Mouse (Mus musculus): ENCODE results near the gene Snx32.

Snx32 gene

GRCm38 (mm10) chr19:5510031-5511026 lies at the start of gene Snx32:
Gene Snx32, minus strand, starts transcription at chr19:5510538.
- DNase-seq (ENCODE audit: low read depth, low spot score) = peak; percentile 100

DNA sequence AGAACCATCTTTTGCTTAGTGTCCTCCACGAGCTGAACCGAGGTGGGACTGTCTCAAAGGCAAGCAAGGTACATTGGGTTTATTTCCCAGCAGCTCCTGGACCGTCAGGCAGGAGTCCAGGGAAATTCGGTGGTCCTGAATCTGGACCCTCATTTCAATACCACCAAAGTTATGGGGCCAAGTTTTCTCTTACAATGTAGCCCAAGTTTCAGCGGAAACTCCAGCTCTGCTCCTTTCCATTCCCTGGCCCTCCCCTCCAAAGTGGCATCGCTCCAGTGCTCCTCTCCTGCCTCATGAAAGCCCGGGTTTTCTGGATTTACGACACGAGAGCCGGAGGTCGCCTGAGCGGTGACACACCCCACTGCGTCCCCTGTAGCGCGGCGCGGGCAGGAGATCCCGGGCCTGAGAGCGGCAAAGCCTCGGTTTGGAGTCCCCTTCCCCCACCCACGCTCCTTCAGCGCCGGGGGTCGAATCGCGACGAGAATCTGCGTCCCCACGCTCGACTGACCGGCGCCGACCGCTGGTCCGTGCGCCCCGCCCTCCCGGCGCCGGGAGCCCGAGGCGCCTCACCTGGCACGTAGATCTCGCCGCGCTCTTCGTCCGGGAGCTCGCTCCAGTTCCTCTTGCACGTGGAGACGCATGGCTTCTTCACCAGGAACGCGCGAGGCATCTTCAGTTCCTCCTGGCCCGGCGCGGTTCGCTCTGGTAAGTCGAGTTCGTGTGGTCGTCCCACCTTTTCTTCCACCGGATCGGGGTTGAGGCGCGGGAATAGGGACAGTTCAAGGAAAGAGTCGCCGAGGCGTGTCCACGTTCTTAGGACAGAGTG lies 49.5 kb upstream of the Snx32 start:
- no peak for DNase-seq (ENCODE audit: low read depth, low spot score)

DNA sequence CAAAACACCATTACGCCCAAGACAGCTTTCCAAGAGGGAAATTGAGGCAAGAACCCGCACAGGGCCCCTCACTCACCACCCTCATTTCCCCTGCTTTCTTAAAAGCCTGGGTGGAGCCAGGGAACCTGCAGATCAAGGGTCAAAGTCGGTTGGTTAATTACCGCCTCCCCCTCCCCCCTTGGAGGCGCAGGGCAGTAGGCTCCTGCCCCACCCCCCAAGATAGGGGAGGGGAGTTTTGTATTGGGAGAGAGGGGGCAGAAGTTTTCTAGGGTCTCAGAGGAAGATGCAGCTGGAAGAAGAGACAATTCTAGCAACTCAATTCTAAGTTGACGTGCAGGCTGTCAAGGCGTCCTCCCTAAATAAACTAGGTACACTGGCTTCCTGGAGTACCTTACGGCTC lies 48.9 kb upstream of the Snx32 start:
- DNase-seq (ENCODE audit: low read depth, low spot score) = no peak

- no peak for DNase-seq (ENCODE audit: low read depth, low spot score)
These were observed 48.4 kb upstream of the Snx32 start for GRCm38 (mm10) chr19:5558770-5559169.

DNA sequence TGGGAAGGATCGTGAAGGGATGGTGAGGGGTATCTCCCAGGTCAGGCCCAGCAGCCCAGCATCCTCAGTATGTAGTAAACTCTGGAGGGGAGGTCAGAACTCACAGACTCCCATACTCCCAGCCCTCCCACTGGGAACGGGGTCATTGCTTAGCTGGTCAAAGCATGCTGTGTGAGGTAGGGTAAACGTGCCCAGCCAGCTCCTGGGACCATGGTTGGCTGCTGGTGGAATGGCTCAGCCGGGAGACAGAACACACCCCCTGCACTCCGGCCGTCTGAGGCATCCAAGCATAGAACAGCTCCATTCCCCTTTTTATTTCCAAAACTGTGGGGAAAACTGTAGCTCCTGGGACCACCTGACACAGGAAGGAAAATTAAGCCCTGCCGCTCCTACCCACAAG lies 47.8 kb upstream of the Snx32 start:
- DNase-seq (ENCODE audit: low read depth, low spot score) = no peak

- DNase-seq (ENCODE audit: low read depth, low spot score) = no peak
These were observed 43.9 kb upstream of the Snx32 start for GRCm38 (mm10) chr19:5554212-5554611.

DNA sequence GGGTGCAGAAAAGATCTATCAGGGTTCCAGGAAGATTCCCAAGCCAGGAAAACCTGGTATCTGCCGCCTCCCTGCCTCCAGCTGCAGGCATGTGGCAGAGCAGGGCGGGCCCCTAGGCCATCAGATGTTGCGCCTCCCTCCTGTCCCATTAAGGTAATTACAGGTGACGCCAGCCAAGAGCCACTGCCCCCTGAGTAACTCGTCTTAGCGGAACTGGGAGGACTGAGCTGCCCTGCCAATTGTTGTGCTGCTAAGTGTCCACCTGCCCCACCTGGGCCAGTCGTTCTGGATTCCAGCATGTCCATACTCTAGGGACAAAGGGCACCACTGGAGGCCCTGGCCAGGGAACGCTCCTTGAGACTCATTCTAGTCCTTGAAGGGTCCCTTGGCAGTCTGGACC lies 43.5 kb upstream of the Snx32 start:
- no peak for DNase-seq (ENCODE audit: low read depth, low spot score)

DNA sequence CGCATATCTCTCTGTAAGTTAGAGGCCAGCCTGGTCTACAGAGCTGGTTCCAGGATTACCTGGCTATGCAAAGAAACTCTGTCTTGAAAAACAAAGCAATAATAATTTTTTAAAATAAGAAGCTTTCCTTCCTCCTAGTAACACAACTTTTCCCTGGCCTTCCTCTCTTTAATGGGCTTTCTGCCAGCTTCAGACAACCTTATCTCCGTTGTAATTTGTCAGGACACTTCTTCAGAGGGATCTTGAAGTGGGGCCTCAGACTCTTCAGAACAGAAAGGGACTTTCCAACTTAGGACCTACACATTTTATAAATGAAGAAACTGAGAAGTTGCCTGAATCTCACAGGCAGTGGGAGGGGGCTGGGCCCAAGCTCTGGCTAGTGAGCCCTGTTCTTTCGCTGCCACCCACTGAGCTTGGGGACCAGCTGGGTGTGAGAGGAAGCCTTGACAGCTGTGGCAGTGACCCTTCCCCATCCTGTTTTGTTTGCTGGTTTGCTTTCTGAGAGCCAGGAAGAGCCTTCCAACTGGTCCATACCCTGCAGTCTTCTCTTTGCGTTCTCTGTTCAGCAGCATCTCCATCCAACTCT lies 37.2 kb upstream of the Snx32 start:
- DNase-seq (ENCODE audit: low read depth, low spot score) = no peak

GRCm38 (mm10) chr19:5544031-5544430 lies 33.7 kb upstream of the Snx32 start:
- DNase-seq (ENCODE audit: low read depth, low spot score) = no peak

- DNase-seq (ENCODE audit: low read depth, low spot score) = no peak
These were observed 33.0 kb upstream of the Snx32 start for GRCm38 (mm10) chr19:5543362-5543761.

GRCm38 (mm10) chr19:5538786-5539185 lies 28.4 kb upstream of the Snx32 start:
- no peak for DNase-seq (ENCODE audit: low read depth, low spot score)

DNA sequence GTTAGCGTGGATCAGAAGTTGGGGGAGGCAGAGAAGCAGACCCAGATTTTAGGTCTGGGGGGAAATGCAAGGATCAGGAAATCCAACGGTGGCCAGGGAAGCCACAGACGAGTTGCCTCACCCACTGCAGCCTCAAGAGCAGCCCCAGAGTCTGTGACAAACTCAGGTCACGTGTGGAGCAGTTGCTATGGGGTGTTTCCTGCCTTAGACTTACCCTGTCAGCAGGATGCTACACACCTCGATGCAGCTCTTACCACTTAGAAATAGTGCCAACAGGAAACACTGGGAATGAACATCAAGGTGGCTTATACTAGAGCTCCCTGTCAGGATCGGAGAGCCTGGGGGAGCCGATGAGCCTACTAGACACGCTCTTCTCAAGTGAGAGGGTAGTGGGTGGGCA lies 22.2 kb upstream of the Snx32 start:
- no peak for DNase-seq (ENCODE audit: low read depth, low spot score)

GRCm38 (mm10) chr19:5530138-5530524 lies 19.8 kb upstream of the Snx32 start:
- DNase-seq (ENCODE audit: low read depth, low spot score) = no peak

DNA sequence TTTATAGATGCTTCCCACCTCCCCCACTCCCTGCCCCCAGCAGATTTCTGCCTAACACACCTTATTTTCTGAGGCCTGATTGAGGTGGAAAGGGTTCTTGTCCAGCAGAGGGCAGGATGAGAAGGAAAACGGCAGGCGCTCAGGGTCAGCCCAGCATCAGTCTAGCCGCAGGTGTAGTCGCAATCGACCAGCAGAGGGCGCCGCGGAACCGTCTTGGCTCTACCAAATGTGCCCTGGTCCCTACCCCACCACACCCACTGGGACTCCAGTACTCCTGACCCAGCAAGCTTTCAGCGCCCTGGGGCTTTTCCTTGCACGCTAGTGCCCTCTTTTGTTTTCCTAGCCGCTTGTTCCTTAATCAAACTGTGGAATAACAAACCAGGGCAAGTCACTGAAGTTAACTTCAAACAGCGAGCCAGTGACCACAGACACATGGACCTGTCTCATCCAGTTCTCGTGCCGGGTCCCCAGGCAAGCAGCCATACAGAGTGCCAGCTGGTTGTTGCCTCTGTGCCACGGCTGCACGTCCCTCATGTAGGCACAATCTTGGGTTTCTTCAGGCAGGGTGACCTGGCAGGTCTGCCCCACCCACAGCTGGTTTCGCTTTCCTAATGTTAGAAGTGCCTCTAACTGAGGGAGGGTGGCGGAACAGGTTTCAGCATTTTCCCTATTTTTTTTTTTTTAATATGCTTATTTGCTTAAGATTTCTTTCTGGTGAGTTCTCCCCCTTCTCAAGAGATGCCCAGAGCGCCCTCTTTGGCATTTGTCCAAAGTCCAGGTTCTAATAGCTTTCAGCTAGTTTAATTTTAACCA lies 19.2 kb upstream of the Snx32 start:
- peak; percentile 96 for DNase-seq (ENCODE audit: low read depth, low spot score)

DNA sequence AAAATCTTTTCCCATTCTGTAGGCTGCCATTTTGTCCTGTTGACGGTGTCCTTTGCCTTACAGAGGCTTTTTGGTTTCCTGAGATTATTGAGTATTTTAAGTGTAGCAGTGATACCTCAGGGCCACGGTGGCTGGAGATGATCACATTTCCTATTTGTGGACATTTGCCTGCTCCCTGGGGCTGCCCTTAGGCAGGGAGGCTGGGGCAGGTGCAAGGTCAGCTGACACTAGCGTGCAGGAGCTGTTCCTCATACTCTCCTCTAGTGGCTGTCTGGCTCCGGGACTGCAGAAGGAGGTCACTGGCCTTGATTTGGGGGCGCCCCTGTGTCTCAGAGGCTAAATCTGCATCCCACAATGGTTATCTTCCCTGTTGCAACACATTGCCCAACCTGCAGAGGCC lies 14.9 kb upstream of the Snx32 start:
- no peak for DNase-seq (ENCODE audit: low read depth, low spot score)

DNA sequence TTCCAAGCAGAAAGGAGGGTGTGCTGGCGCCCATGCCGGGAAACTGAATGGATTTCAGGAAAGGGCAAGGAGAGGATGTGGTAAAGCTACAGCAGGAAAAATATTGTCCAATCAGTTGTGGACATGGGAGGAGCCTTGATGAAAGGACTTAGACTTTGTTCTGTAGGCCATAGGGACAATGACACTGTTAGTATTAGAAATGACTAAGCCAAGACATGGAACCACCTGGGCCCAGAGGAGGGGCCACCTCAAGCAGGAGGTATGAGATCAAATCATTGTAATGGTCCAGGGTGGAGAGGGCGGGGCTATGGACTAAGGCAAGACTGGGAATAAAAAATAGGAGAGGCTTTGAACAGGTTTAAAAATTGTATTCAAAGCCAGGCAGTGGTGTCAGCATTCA lies 8.4 kb upstream of the Snx32 start:
- DNase-seq (ENCODE audit: low read depth, low spot score) = no peak

GRCm38 (mm10) chr19:5516906-5517505 lies 6.7 kb upstream of the Snx32 start:
- peak; percentile 64 for DNase-seq (ENCODE audit: low read depth, low spot score)

- DNase-seq (ENCODE audit: low read depth, low spot score) = peak; percentile 60
These were observed 5.8 kb upstream of the Snx32 start for GRCm38 (mm10) chr19:5515840-5516777.

GRCm38 (mm10) chr19:5513005-5513349 lies 2.6 kb upstream of the Snx32 start:
- no peak for DNase-seq (ENCODE audit: low read depth, low spot score)

All from ES-CJ7 (cell line).